Mouse (Mus musculus) layer of hippocampus, adult 11-12 months (tissue): ENCODE measurements around the gene Vrk2.

Experiments
- DNase-seq: peaks from one replicate; pipeline ENCODE4 v3.0.0; 2022; ENCODE audit warnings: low spot score

Vrk2 gene

GRCm38 (mm10) chr11:26537816-26538215 lies 56.0 kb downstream of the Vrk2 start:
- no peak for DNase-seq

GRCm38 (mm10) chr11:26533828-26534119 lies 60.0 kb downstream of the Vrk2 start:
- DNase-seq = no peak

GRCm38 (mm10) chr11:26532994-26533827 lies 60.6 kb downstream of the Vrk2 start:
- DNase-seq = no peak

GRCm38 (mm10) chr11:26526861-26527260 lies 66.9 kb downstream of the Vrk2 start:
- DNase-seq = no peak

- DNase-seq = no peak
These were observed 74.8 kb downstream of the Vrk2 start for GRCm38 (mm10) chr11:26518991-26519390.

GRCm38 (mm10) chr11:26516086-26516485 lies 77.7 kb downstream of the Vrk2 start:
- DNase-seq = no peak

GRCm38 (mm10) chr11:26513683-26514082 lies 80.1 kb downstream of the Vrk2 start:
- no peak for DNase-seq

GRCm38 (mm10) chr11:26495951-26496350 lies 97.8 kb downstream of the Vrk2 start:
- no peak for DNase-seq

GRCm38 (mm10) chr11:26489761-26490466 lies 103.9 kb downstream of the Vrk2 start:
- peak; percentile 34 for DNase-seq

- peak; percentile 12 for DNase-seq
These were observed 112.0 kb downstream of the Vrk2 start for GRCm38 (mm10) chr11:26481691-26482242.

GRCm38 (mm10) chr11:26477037-26477739 lies 116.6 kb downstream of the Vrk2 start:
- no peak for DNase-seq

GRCm38 (mm10) chr11:26454081-26454480 lies 139.7 kb downstream of the Vrk2 start:
- no peak for DNase-seq

- no peak for DNase-seq
These were observed 141.1 kb downstream of the Vrk2 start for GRCm38 (mm10) chr11:26452693-26453092.

- DNase-seq = no peak
These were observed 142.6 kb downstream of the Vrk2 start for GRCm38 (mm10) chr11:26451228-26451627.

- DNase-seq = no peak
These were observed 143.2 kb downstream of the Vrk2 start for GRCm38 (mm10) chr11:26450636-26451035.

GRCm38 (mm10) chr11:26449789-26450188 lies 144.0 kb downstream of the Vrk2 start:
- DNase-seq = no peak

- DNase-seq = no peak
These were observed 149.4 kb downstream of the Vrk2 start for GRCm38 (mm10) chr11:26444374-26444773.

GRCm38 (mm10) chr11:26441121-26441520 lies 152.7 kb downstream of the Vrk2 start:
- no peak for DNase-seq

- DNase-seq = peak; percentile 15
These were observed 156.0 kb downstream of the Vrk2 start for GRCm38 (mm10) chr11:26437818-26438217.

GRCm38 (mm10) chr11:26434229-26434628 lies 159.6 kb downstream of the Vrk2 start:
- no peak for DNase-seq

GRCm38 (mm10) chr11:26421472-26421871 lies 172.3 kb downstream of the Vrk2 start:
- DNase-seq = no peak
